Mouse (Mus musculus) midbrain, embryonic 10.5 days (tissue): ENCODE measurements at regions not wholly inside any gene's neighbourhood (a gene's known extent, or its start where the extent isn't known, plus 50 kb on each side); places are given as distances from the start of the nearest gene placed in this dataset.

Source experiments
- DNase-seq: peaks from one replicate; pipeline ENCODE4 v3.0.0-alpha.2; 2017; ENCODE audit warnings: low spot score
- H3K27ac ChIP-seq: fragments of 300-500 bp; sonication (generic); replicated peaks from 2 replicates; pipeline ENCODE4 v1.5.1; 2016; ENCODE audit warnings: mild to moderate bottlenecking
- H3K27me3 ChIP-seq: fragments of 300-500 bp; sonication (generic); 2 replicates; pipeline ENCODE4 v1.6.1; 2016; ENCODE audit warnings: low read depth, mild to moderate bottlenecking; ENCODE audit not compliant: poor library complexity, severe bottlenecking
- H3K36me3 ChIP-seq: fragments of 300-500 bp; sonication (generic); 2 replicates; pipeline ENCODE4 v1.6.1; 2016; ENCODE audit warnings: mild to moderate bottlenecking, moderate library complexity
- H3K4me1 ChIP-seq: fragments of 300-500 bp; sonication (generic); 2 replicates; pipeline ENCODE4 v1.6.1; 2016
- H3K4me3 ChIP-seq: fragments of 300-500 bp; sonication (generic); 2 replicates; pipeline ENCODE4 v1.5.1; 2016; ENCODE audit warnings: mild to moderate bottlenecking, moderate library complexity
- H3K9me3 ChIP-seq: fragments of 300-500 bp; sonication (generic); replicated peaks from 2 replicates; pipeline ENCODE4 v1.6.1; 2016; ENCODE audit warnings: mild to moderate bottlenecking
- WGBS: fragments of 180-500 bp; shearing (Covaris S2); methylation state at CpG from one replicate; pipeline ENCODE4 v1.1.7; 2016; 5-methylcytosine and 5-hydroxymethylcytosine counted together

- Histone ChIP-seq H3K9me3 (no peaks in the 10 kb centered on the region), H3K27ac (no peak overlapping the region), H3K27me3 (peaks cover 11% of the 10 kb centered on the region; the same call in 1 of the 2 replicates), H3K36me3 (no peaks in the 10 kb centered on the region), H3K4me3 (no peak overlapping the region), H3K4me1 (peaks cover 46% of the 10 kb centered on the region)
- DNase-seq, result no peak
- 88% methylated on average over 14 of the region's 14 CpGs for WGBS
Measured at GRCm38 (mm10) chr13:54321011-54321410, 50.1 kb upstream of the Cplx2 start.
